18 mouse cellular contexts compared by ENCODE assay signal in the genomic region with DNA sequence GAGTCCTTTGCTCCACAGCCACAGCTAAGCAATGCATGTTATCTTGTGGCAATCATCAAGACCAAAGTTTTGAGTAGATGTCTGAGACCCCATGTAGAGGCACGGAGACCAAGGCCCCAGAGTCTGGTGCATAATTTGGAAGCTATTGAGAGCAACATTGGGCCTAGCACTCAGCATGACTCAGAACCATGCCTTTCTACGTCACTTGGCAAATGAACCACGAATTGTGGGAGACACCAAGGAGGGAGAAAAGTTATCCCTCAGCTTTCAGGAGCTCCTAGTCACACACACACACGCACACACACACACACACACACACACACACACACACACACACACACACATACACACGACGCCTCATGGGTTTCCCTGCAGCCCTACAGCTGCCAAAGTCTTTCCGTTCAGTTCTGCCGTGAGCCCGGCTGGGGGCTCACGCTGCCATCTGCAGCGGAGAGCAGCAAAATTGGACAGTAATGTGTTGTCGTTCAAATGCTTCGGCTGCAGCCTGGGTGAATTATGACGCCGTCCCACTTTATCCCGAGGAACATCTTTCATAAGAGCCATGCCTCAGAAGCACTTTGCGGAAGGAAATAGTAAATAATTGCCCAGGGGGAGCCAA.
DNase-seq lines count a peak whose midpoint lies in the region; ATAC-seq lines count a peak whose summit lies in the region.
"Had no signal": no experiment of that assay in that cellular context is flagged by ENCODE, and none has a peak within 500 bp of the region (broad histone marks: within the 10 kb centered on the region; RNA-seq: fewer than 3 reads in every experiment).

No protein-coding gene starts in this region.

- H3K4me3 ChIP-seq in hindbrain, embryonic 13.5 days, result no peak overlapping the region
- H3K4me3 ChIP-seq in hindbrain, embryonic 11.5 days (ENCODE audit: low read depth, low read length), result no peak overlapping the region
- no peak overlapping the region for H3K4me3 ChIP-seq in neural tube, embryonic 13.5 days
- H3K4me3 ChIP-seq: embryonic facial prominence, embryonic 15.5 days; limb, embryonic 13.5 days; stomach, embryonic 15.5 days had no signal

- ATAC-seq in hindbrain, embryonic 13.5 days (ENCODE audit: low FRiP score), result no peak
- ATAC-seq in hindbrain, embryonic 11.5 days (ENCODE audit: low FRiP score), result no peak
- ATAC-seq in neural tube, embryonic 13.5 days (ENCODE audit: low read depth), result peak; percentile 66; the same call in 1 of the 2 replicates

- no peak for DNase-seq in hindbrain, embryonic 11.5 days (ENCODE audit: low spot score)
- no peak for DNase-seq in neural tube, embryonic 10.5 days (ENCODE audit: extremely low spot score, low spot score)
- peak; percentile 53 for DNase-seq in left cerebral cortex, postnatal 4 days
- DNase-seq in right cerebral cortex, postnatal 25 days, result peak; percentile 28
- no peak for DNase-seq in adrenal gland, adult (ENCODE audit: inconsistent age in 2 of 2, low spot score in 1 of 2)
- no peak for DNase-seq in gastrocnemius, postnatal 4 days (ENCODE audit: low spot score in 2 of 2)
- DNase-seq: cerebellum, adult 18-20 months; gastrocnemius, postnatal 25 days; heart, postnatal 36 days; kidney, adult 11 months; kidney, postnatal 14 days had no signal

- H3K9ac ChIP-seq in hindbrain, embryonic 13.5 days, result no peak overlapping the region
- H3K9ac ChIP-seq in hindbrain, embryonic 11.5 days (ENCODE audit: low read depth, low read length), result no peak overlapping the region
- H3K9ac ChIP-seq in neural tube, embryonic 13.5 days, result no peak overlapping the region
- H3K9ac ChIP-seq: embryonic facial prominence, embryonic 15.5 days; limb, embryonic 13.5 days; stomach, embryonic 15.5 days had no signal

- 56% methylated on average over 17 of the region's 17 CpGs for WGBS in hindbrain, embryonic 13.5 days
- WGBS in hindbrain, embryonic 11.5 days, result 86% methylated on average over 17 of the region's 17 CpGs
- 46% methylated on average over 16 of the region's 17 CpGs for WGBS in neural tube, embryonic 13.5 days

- intact Hi-C loops in left cerebral cortex, postnatal 4 days (cut with DNase I), result no loop called here

- peak overlapping the region; percentile 68 for H3K27ac ChIP-seq in hindbrain, embryonic 13.5 days
- H3K27ac ChIP-seq in hindbrain, embryonic 11.5 days (ENCODE audit: low read depth, low read length), result no peak overlapping the region
- peak overlapping the region; percentile 66 for H3K27ac ChIP-seq in neural tube, embryonic 13.5 days (replicated peaks)
- H3K27ac ChIP-seq: embryonic facial prominence, embryonic 15.5 days; limb, embryonic 13.5 days; macrophage; stomach, embryonic 15.5 days had no signal

- no peaks in the 10 kb centered on the region for H3K36me3 ChIP-seq in hindbrain, embryonic 13.5 days
- no peaks in the 10 kb centered on the region for H3K36me3 ChIP-seq in hindbrain, embryonic 11.5 days (ENCODE audit: control insufficient read depth, insufficient read depth, low read length)
- no peaks in the 10 kb centered on the region for H3K36me3 ChIP-seq in neural tube, embryonic 13.5 days
- H3K36me3 ChIP-seq: embryonic facial prominence, embryonic 15.5 days; limb, embryonic 13.5 days; stomach, embryonic 15.5 days had no signal

- peaks cover 16% of the 10 kb centered on the region for H3K4me1 ChIP-seq in hindbrain, embryonic 13.5 days (replicated peaks)
- H3K4me1 ChIP-seq in hindbrain, embryonic 11.5 days (replicated peaks; ENCODE audit: control insufficient read depth, insufficient read depth, low read length), result no peaks in the 10 kb centered on the region
- peaks cover 14% of the 10 kb centered on the region for H3K4me1 ChIP-seq in neural tube, embryonic 13.5 days (replicated peaks)
- H3K4me1 ChIP-seq: embryonic facial prominence, embryonic 15.5 days; limb, embryonic 13.5 days; stomach, embryonic 15.5 days had no signal

- no peaks in the 10 kb centered on the region for H3K27me3 ChIP-seq in hindbrain, embryonic 13.5 days
- H3K27me3 ChIP-seq in hindbrain, embryonic 11.5 days (ENCODE audit: control insufficient read depth, insufficient read depth, low read length), result no peaks in the 10 kb centered on the region
- no peaks in the 10 kb centered on the region for H3K27me3 ChIP-seq in neural tube, embryonic 13.5 days
- H3K27me3 ChIP-seq: embryonic facial prominence, embryonic 15.5 days; limb, embryonic 13.5 days; stomach, embryonic 15.5 days had no signal

- H3K9me3 ChIP-seq in hindbrain, embryonic 13.5 days, result no peaks in the 10 kb centered on the region
- H3K9me3 ChIP-seq in hindbrain, embryonic 11.5 days (ENCODE audit: control insufficient read depth, low read length), result no peaks in the 10 kb centered on the region
- no peaks in the 10 kb centered on the region for H3K9me3 ChIP-seq in neural tube, embryonic 13.5 days
- H3K9me3 ChIP-seq: embryonic facial prominence, embryonic 15.5 days; limb, embryonic 13.5 days; stomach, embryonic 15.5 days had no signal

- no peak overlapping the region for H3K4me2 ChIP-seq in hindbrain, embryonic 13.5 days
- H3K4me2 ChIP-seq in hindbrain, embryonic 11.5 days (replicated peaks; ENCODE audit: low read depth, low read length), result no peak overlapping the region
- no peak overlapping the region for H3K4me2 ChIP-seq in neural tube, embryonic 13.5 days
- H3K4me2 ChIP-seq: embryonic facial prominence, embryonic 15.5 days; heart, embryonic 11.5 days; limb, embryonic 13.5 days; stomach, embryonic 15.5 days had no signal

Comparison
In these comparisons a context has a peak if more than half of its experiments do, and no peak if none do; other contexts are left out.
1. DNase-seq: peak in left cerebral cortex, postnatal 4 days (single experiment) and right cerebral cortex, postnatal 25 days (single experiment); none in hindbrain, embryonic 11.5 days (single experiment), neural tube, embryonic 10.5 days (single experiment), adrenal gland, adult (0 of 2) and gastrocnemius, postnatal 4 days (0 of 2).